Mouse (Mus musculus) forebrain, embryonic 15.5 days (tissue): ENCODE measurements around the gene Rps19bp1. TPM values are rescaled to one million over a fixed set of nuclear protein-coding genes. Genes with fewer than 3 reads are reported as not detected.

ENCODE experiments used
- ATAC-seq: fragments of 200-750 bp; cut with Nextera tagmentation; replicated peaks from 2 replicates; pipeline ENCODE4 v1.8.0; 2017; ENCODE audit warnings: mild to moderate bottlenecking, moderate TSS enrichment, moderate library complexity
- H3K27ac ChIP-seq: fragments of 300-500 bp; sonication (generic); replicated peaks from 2 replicates; pipeline ENCODE4 v1.5.1; 2015; ENCODE audit warnings: mild to moderate bottlenecking, inconsistent platforms
- H3K27me3 ChIP-seq: fragments of 300-500 bp; sonication (generic); 2 replicates; pipeline ENCODE4 v1.6.1; 2015; ENCODE audit warnings: inconsistent platforms
- H3K36me3 ChIP-seq: fragments of 300-500 bp; sonication (generic); 2 replicates; pipeline ENCODE4 v1.6.1; 2015; ENCODE audit warnings: mild to moderate bottlenecking, inconsistent platforms
- H3K4me1 ChIP-seq: fragments of 300-500 bp; sonication (generic); 2 replicates; pipeline ENCODE4 v1.6.1; 2015; ENCODE audit warnings: inconsistent platforms
- H3K4me2 ChIP-seq: fragments of 300-500 bp; sonication (generic); replicated peaks from 2 replicates; pipeline ENCODE4 v1.6.1; 2015; ENCODE audit warnings: mild to moderate bottlenecking, inconsistent platforms
- H3K4me3 ChIP-seq: fragments of 300-500 bp; sonication (generic); 2 replicates; pipeline ENCODE4 v1.5.1; 2015; ENCODE audit warnings: mild to moderate bottlenecking, inconsistent platforms
- H3K9ac ChIP-seq: fragments of 300-500 bp; sonication (generic); replicated peaks from 2 replicates; pipeline ENCODE4 v1.6.1; 2015; ENCODE audit warnings: mild to moderate bottlenecking, inconsistent platforms
- H3K9me3 ChIP-seq: fragments of 300-500 bp; sonication (generic); 2 replicates; pipeline ENCODE4 v1.6.1; 2016; ENCODE audit warnings: inconsistent platforms
- WGBS: fragments of 180-500 bp; shearing (Covaris S2); methylation state at CpG from one replicate; pipeline ENCODE4 v1.1.7; 2015; ENCODE audit warnings: mixed read lengths; 5-methylcytosine and 5-hydroxymethylcytosine counted together
- polyA plus RNA-seq: library from polyadenylated mRNA; unstranded; fragments of >200 nt; fragmentation: Nextera tagmentation; extraction: Ambion mirVana; gene quantifications from 2 replicates; pipeline ENCODE4 v1.2.1, GENCODE M21; 2015

Gene Rps19bp1
- polyA plus RNA-seq, 1 experiment from 2014 or later, result 65.3 TPM

DNA sequence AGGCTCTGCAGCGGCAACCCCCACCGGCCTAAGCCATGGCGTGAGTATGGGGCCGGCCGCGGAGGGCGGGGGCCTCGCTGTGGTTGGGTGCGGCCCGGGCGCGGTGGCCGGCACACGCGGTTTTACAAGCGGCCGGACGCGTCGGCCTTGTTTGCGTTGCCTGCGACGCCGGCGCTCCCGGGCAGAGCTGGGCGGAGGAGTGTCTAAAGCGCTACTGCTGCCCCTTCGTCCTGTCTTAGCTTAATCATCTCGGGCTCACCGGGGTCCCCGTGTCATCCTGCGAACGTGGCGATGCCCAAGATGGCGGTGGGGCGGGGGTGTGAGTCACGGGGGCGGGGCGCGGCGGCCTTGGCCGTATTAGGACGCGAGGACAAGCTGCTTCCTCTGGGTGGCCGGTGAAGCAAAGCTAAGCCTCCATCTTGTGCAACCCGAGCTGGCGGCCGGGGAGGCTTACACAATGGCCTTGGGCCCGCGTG lies 8.4 kb downstream of the Rps19bp1 start:
- peaks cover 45% of the 10 kb centered on the region for H3K36me3 ChIP-seq
- WGBS, result under 1% methylated on average over 51 of the region's 51 CpGs
- ATAC-seq, result peak; percentile 15

DNA sequence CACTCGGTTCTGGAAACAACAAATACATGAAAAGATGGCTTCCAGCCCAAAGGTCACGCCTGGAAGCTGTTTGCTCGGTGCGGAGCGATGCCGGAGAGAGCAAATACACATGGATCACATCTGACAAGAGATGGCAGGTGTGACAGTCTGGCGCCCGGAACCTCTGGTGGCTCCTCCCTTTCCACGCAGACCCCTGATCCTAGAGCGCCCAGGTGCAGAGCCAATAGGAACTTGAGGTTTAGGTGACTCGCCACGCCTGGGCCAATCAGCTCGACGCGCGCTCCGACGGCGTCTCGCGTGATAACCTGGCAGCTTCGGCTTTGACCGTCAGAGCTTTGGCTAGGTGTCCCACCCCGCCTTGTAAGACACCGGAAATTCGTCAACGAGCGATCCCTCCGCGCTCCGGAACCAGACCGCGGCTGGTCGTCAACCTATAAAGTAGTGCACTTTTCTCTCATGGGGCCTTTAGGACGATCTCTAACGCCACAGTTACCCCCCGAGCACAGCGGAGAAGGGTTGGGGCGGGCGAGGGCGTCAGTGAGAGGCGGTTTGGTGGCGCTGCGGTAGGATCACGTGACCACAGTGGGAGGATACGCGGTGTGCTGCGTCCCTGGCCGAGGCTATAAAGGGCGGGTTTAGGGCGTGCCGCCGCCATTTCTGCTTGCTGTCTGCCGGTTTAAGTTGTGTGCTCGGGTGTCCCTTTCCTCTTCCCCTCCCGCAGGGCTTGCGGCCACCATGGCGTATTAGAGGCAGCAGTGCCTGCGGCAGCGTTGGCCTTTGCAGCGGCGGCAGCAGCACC lies 9.1 kb downstream of the Rps19bp1 start, which contains the start of gene Atf4:
Atf4 (plus strand) TSS at position 338 of the 799 bp plus-strand sequence.
- Histone ChIP-seq H3K27me3 (no peaks in the 10 kb centered on the region), H3K9ac (peak within 1 kb of the TSS; percentile 100), H3K4me3 (peak within 1 kb of the TSS; percentile 98), H3K36me3 (peaks cover 49% of the 10 kb centered on the region), H3K4me2 (peak within 1 kb of the TSS; percentile 92), H3K4me1 (peaks cover 35% of the 10 kb centered on the region), H3K9me3 (no peaks in the 10 kb centered on the region), H3K27ac (peak within 1 kb of the TSS; percentile 99)
- ATAC-seq, result peak; percentile 97
- WGBS, result under 1% methylated on average over 62 of the region's 62 CpGs

More for the DNA sequence above, 8.4 kb downstream of the Rps19bp1 start:
- H3K9ac ChIP-seq, result peak overlapping the region; percentile 100
- H3K4me2 ChIP-seq, result peak overlapping the region; percentile 92
- no peaks in the 10 kb centered on the region for H3K9me3 ChIP-seq
- H3K27ac ChIP-seq, result peak overlapping the region; percentile 99
- H3K4me1 ChIP-seq, result peaks cover 39% of the 10 kb centered on the region
- peak overlapping the region; percentile 98 for H3K4me3 ChIP-seq
- no peaks in the 10 kb centered on the region for H3K27me3 ChIP-seq

GRCm38 (mm10) chr15:80254207-80254606 lies 9.9 kb downstream of the Rps19bp1 start:
- Histone ChIP-seq H3K27me3 (no peaks in the 10 kb centered on the region), H3K4me2 (peak overlapping the region; percentile 92), H3K4me1 (peaks cover 35% of the 10 kb centered on the region), H3K4me3 (peak overlapping the region; percentile 98), H3K36me3 (peaks cover 49% of the 10 kb centered on the region), H3K9ac (peak overlapping the region; percentile 70), H3K27ac (peak overlapping the region; percentile 99), H3K9me3 (no peaks in the 10 kb centered on the region)
- WGBS, result 52% methylated on average over 6 of the region's 6 CpGs
- no peak for ATAC-seq

DNA sequence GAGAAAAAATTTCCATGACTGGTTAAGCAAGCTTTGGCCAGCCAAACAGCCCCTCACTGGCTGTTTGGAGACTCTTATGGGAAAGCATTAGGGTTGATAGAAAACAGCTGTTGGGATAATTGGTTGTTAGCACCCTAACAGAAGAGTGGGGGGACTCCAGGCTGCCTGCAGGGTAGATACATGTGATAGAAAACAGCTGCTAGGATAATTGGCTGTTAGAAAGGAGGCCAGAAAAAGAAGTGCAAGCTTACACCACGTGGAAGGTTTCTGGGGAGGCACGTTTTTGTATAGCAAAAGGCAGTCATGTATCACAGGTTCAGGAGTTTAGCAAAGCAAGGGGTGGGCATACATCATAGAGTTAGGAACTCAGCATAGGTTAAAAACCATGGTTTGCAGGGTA lies 10.6 kb downstream of the Rps19bp1 start:
- Histone ChIP-seq H3K9me3 (no peaks in the 10 kb centered on the region), H3K27me3 (no peaks in the 10 kb centered on the region), H3K9ac (no peak overlapping the region), H3K27ac (peak overlapping the region; percentile 99; the same call in 1 of the 2 replicates), H3K4me1 (peaks cover 32% of the 10 kb centered on the region), H3K36me3 (peaks cover 53% of the 10 kb centered on the region), H3K4me3 (no peak overlapping the region), H3K4me2 (no peak overlapping the region)
- no peak for ATAC-seq
- WGBS, result 25% methylated on average over 2 of the region's 2 CpGs

DNA sequence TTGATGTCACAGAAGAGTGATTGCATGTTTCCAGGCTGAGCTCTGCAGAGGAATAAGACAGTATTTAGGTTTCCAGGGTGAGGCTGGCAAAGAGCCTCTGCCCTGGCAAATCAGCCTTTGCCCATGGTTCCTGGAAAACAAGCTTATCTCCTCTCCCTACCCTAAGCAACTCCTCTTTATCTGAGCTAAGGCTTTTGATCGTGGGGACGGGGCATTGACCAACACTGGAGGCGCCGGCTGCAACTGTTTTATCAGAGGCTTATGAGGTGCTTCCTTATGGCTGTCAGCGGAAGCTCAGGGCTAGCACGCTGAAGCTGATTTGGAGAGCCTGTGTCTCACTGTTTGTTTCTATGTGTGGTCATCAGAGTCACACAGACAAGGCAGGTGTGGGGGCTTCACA lies 13.5 kb downstream of the Rps19bp1 start:
- H3K27me3 ChIP-seq, result no peaks in the 10 kb centered on the region
- no peak overlapping the region for H3K9ac ChIP-seq
- WGBS, result 96% methylated on average over 6 of the region's 6 CpGs
- peaks cover 10% of the 10 kb centered on the region for H3K4me1 ChIP-seq
- peaks cover 60% of the 10 kb centered on the region for H3K36me3 ChIP-seq
- ATAC-seq, result no peak
- H3K27ac ChIP-seq, result no peak overlapping the region
- H3K9me3 ChIP-seq, result no peaks in the 10 kb centered on the region
- no peak overlapping the region for H3K4me2 ChIP-seq
- H3K4me3 ChIP-seq, result no peak overlapping the region

DNA sequence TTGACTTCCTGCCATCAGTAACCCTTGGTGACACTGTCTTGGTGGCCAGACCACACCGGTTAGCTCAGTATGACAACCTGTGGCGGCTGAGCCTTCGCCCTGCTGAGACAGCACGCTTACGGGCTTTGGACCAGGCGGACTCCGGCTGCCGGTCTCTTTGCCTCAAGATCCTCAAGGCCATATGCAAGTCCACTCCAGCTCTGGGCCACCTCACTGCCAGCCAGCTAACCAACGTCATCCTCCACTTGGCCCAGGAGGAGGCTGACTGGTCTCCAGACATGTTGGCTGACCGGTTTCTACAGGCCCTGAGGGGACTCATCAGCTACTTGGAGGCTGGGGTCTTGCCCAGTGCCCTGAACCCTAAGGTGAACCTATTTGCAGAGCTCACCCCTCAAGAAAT lies 14.4 kb downstream of the Rps19bp1 start:
- Histone ChIP-seq H3K4me2 (no peak overlapping the region), H3K9me3 (no peaks in the 10 kb centered on the region), H3K36me3 (peaks cover 61% of the 10 kb centered on the region), H3K9ac (no peak overlapping the region), H3K4me1 (peaks cover 10% of the 10 kb centered on the region), H3K27me3 (no peaks in the 10 kb centered on the region), H3K27ac (no peak overlapping the region), H3K4me3 (no peak overlapping the region)
- no peak for ATAC-seq
- 92% methylated on average over 10 of the region's 10 CpGs for WGBS

GRCm38 (mm10) chr15:80248596-80248995 lies 15.5 kb downstream of the Rps19bp1 start:
- no peaks in the 10 kb centered on the region for H3K9me3 ChIP-seq
- H3K36me3 ChIP-seq, result peaks cover 71% of the 10 kb centered on the region
- 0 out of 2 replicates have a peak, but pooled peaks cover under 1% of the 10 kb centered on the region for H3K4me1 ChIP-seq

DNA sequence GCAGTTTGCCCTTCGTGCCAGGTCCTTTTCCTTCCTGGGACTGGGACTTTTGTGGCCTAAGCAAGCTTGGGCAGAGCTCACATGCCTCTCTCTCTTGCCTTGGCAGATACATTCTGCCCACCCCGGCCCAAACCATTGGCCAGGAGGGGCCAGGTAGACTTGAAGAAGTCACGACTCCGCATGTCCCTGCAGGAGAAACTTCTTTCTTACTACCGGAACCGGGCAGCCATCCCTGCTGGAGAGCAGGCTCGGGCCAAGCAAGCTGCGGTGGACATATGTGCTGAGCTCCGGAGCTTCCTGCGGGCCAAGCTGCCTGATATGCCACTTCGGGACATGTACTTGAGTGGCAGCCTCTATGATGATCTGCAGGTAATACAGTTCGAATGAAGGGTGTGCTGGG lies 16.0 kb downstream of the Rps19bp1 start:
- Histone ChIP-seq H3K9ac (no peak overlapping the region), H3K27ac (no peak overlapping the region), H3K4me2 (no peak overlapping the region), H3K4me1 (no peaks in the 10 kb centered on the region), H3K36me3 (peaks cover 74% of the 10 kb centered on the region), H3K27me3 (no peaks in the 10 kb centered on the region), H3K4me3 (no peak overlapping the region), H3K9me3 (no peaks in the 10 kb centered on the region)
- WGBS, result 94% methylated on average over 12 of the region's 12 CpGs
- no peak for ATAC-seq

More at GRCm38 (mm10) chr15:80248596-80248995, 15.5 kb downstream of the Rps19bp1 start:
- WGBS, result 82% methylated on average over 1 of the region's 1 CpGs
- Histone ChIP-seq H3K4me3 (no peak overlapping the region), H3K27me3 (no peaks in the 10 kb centered on the region), H3K9ac (no peak overlapping the region), H3K4me2 (no peak overlapping the region), H3K27ac (no peak overlapping the region)
- ATAC-seq, result no peak

DNA sequence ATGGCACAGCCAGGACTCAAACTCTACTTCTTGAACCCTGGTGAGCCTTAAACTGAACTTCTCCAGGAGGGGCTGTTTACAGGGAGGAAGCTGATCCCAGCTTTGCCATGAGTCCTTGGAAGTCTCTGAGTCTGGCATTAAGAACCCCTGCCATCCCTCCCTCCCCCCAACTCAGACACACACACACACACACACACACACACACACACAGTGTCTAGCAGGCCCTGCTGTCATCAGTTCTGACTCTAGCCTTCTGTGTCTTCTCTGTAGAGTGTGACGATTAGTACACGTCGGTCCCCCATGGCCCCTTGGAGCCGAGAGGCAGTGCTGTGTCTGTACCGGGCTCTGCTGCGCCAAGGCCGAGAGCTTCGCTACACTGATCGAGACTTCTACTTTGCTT lies 28.6 kb downstream of the Rps19bp1 start, which contains the start of gene AC140267.1:
AC140267.1 (plus strand) TSS at position 301 of the 400 bp plus-strand sequence.
- 95% methylated on average over 9 of the region's 9 CpGs for WGBS
- H3K4me1 ChIP-seq, result peaks cover 17% of the 10 kb centered on the region

GRCm38 (mm10) chr15:80233733-80234509 lies 30.2 kb downstream of the Rps19bp1 start, which contains the start of gene Mief1:
Mief1 (plus strand) TSS chr15:80234018.
- peak within 1 kb of the TSS; percentile 88 for H3K9ac ChIP-seq
- H3K9me3 ChIP-seq, result no peaks in the 10 kb centered on the region
- H3K4me1 ChIP-seq, result peaks cover 17% of the 10 kb centered on the region
- peak within 1 kb of the TSS; percentile 99 for H3K4me3 ChIP-seq
- 0% methylated on average over 64 of the region's 67 CpGs for WGBS
- H3K4me2 ChIP-seq, result peak within 1 kb of the TSS; percentile 87
- H3K27ac ChIP-seq, result peak within 1 kb of the TSS; percentile 88
- H3K36me3 ChIP-seq, result peaks cover 29% of the 10 kb centered on the region
- no peaks in the 10 kb centered on the region for H3K27me3 ChIP-seq
- peak; percentile 96 for ATAC-seq

More for the DNA sequence above, 28.6 kb downstream of the Rps19bp1 start, which contains the start of gene AC140267.1:
- H3K9me3 ChIP-seq, result no peaks in the 10 kb centered on the region
- H3K4me2 ChIP-seq, result peak within 1 kb of the TSS; percentile 87
- H3K36me3 ChIP-seq, result peaks cover 37% of the 10 kb centered on the region
- H3K27me3 ChIP-seq, result no peaks in the 10 kb centered on the region
- no peak within 1 kb of the TSS for H3K27ac ChIP-seq
- peak within 1 kb of the TSS; percentile 99 for H3K4me3 ChIP-seq
- ATAC-seq, result no peak
- H3K9ac ChIP-seq, result peak within 1 kb of the TSS; percentile 88; the same call in 1 of the 2 replicates

GRCm38 (mm10) chr15:80233053-80233452 lies 31.1 kb downstream of the Rps19bp1 start:
- peaks cover 22% of the 10 kb centered on the region for H3K4me1 ChIP-seq
- 64% methylated on average over 4 of the region's 4 CpGs for WGBS
- no peak; the same call in 1 of the 2 replicates for ATAC-seq
- H3K36me3 ChIP-seq, result peaks cover 20% of the 10 kb centered on the region
- H3K27me3 ChIP-seq, result no peaks in the 10 kb centered on the region
- no peak overlapping the region for H3K4me3 ChIP-seq
- H3K9ac ChIP-seq, result peak overlapping the region; percentile 88
- H3K27ac ChIP-seq, result peak overlapping the region; percentile 88
- no peaks in the 10 kb centered on the region for H3K9me3 ChIP-seq
- peak overlapping the region; percentile 87; the same call in 1 of the 2 replicates for H3K4me2 ChIP-seq
